Mouse (Mus musculus) forebrain, postnatal 0 days (tissue): ENCODE results near the gene Capn10. TPM values are rescaled to one million over a fixed set of nuclear protein-coding genes. Genes with fewer than 3 reads are reported as not detected.
"Not testable (repeated sequence)": the region's sequence is repeated elsewhere in the genome, so short reads cannot be mapped to it uniquely, and the experiment has no call there.

Source experiments
- ATAC-seq: fragments of 200-750 bp; cut with Nextera tagmentation; 2 replicates; pipeline ENCODE4 v1.8.0; 2017; ENCODE audit warnings: mild to moderate bottlenecking, moderate library complexity
- DNase-seq: peaks from one replicate; pipeline ENCODE4 v3.0.0-alpha.2; 2015
- H3K27ac ChIP-seq: fragments of 300-500 bp; sonication (generic); 2 replicates; pipeline ENCODE4 v1.5.1; 2014; ENCODE audit warnings: low read depth, mild to moderate bottlenecking, antibody characterized with exemption, low read length, moderate library complexity, mixed read lengths
- H3K27me3 ChIP-seq: fragments of 300-500 bp; sonication (generic); 2 replicates; pipeline ENCODE4 v1.6.1; 2014; ENCODE audit warnings: mild to moderate bottlenecking, low read length, mixed read lengths; ENCODE audit not compliant: insufficient read depth
- H3K36me3 ChIP-seq: fragments of 300-500 bp; sonication (generic); 2 replicates; pipeline ENCODE4 v1.6.1; 2014; ENCODE audit warnings: mild to moderate bottlenecking, moderate library complexity; ENCODE audit not compliant: insufficient read depth
- H3K4me1 ChIP-seq: fragments of 300-500 bp; sonication (generic); 2 replicates; pipeline ENCODE4 v1.6.1; 2014; ENCODE audit warnings: antibody characterized with exemption; ENCODE audit not compliant: insufficient read depth
- H3K4me2 ChIP-seq: fragments of 300-500 bp; sonication (generic); 2 replicates; pipeline ENCODE4 v1.6.1; 2014; ENCODE audit warnings: low read depth, mild to moderate bottlenecking, moderate library complexity
- H3K4me3 ChIP-seq: fragments of 300-500 bp; sonication (generic); 2 replicates; pipeline ENCODE4 v1.5.1; 2014; ENCODE audit warnings: low read depth, low read length, mixed read lengths
- H3K9ac ChIP-seq: fragments of 300-500 bp; sonication (generic); 2 replicates; pipeline ENCODE4 v1.6.1; 2014; ENCODE audit warnings: mild to moderate bottlenecking
- H3K9me3 ChIP-seq: fragments of 300-500 bp; sonication (generic); 2 replicates; pipeline ENCODE4 v1.6.1; 2016; ENCODE audit warnings: low read length
- CTCF ChIP-seq: sonication (generic); IDR thresholded peaks from 2 replicates; pipeline ENCODE4 v1.5.1; 2016; ENCODE audit warnings: antibody characterized with exemption, control low read depth, low read depth
- WGBS: fragments of 180-500 bp; shearing (Covaris S2); extraction: QIAGEN DNeasy Blood & Tissue Kit; methylation state at CpG from one replicate; pipeline ENCODE4 v1.1.7; 2014; 5-methylcytosine and 5-hydroxymethylcytosine counted together
- polyA plus RNA-seq: library from polyadenylated mRNA; unstranded; fragments of >200 nt; fragmentation: Nextera tagmentation; extraction: Ambion mirVana; gene quantifications from 2 replicates; pipeline ENCODE4 v1.2.1, GENCODE M21; 2015
- total RNA-seq: library from RNA; depleted of rRNA; stranded (reverse); fragments of >200 nt; gene quantifications from 2 replicates; pipeline ENCODE4 v1.2.3, GENCODE M21; 2014

The Capn10 gene
- total and polyA plus RNA-seq, 2 experiments from 2014 or later, result 56.7 to 84.2 TPM

- no peak overlapping the region for H3K4me2 ChIP-seq
- H3K9ac ChIP-seq, result no peak overlapping the region
- no peak overlapping the region for H3K4me3 ChIP-seq
- peaks cover 13% of the 10 kb centered on the region for H3K36me3 ChIP-seq
- no peak for ATAC-seq
- no peak overlapping the region for H3K27ac ChIP-seq
- WGBS, result 71% methylated on average over 2 of the region's 2 CpGs
- H3K4me1 ChIP-seq, result no peaks in the 10 kb centered on the region
- no peaks in the 10 kb centered on the region for H3K9me3 ChIP-seq
- no peaks in the 10 kb centered on the region for H3K27me3 ChIP-seq
- no peak for DNase-seq
- no peak for TF ChIP-seq CTCF
Measured at GRCm38 (mm10) chr1:92953641-92954040, 19.5 kb downstream of the Capn10 start.

GRCm38 (mm10) chr1:92956571-92957335 is 22.6 kb downstream of the Capn10 start:
- not testable (repeated sequence) for H3K36me3 ChIP-seq, H3K4me1 ChIP-seq, H3K9ac ChIP-seq, H3K9me3 ChIP-seq, H3K27ac ChIP-seq, H3K4me3 ChIP-seq, H3K27me3 ChIP-seq
- TF ChIP-seq CTCF, result peak; percentile 69
- DNase-seq (peak; percentile 7), ATAC-seq (peak; percentile 51)
- 10% methylated on average over 11 of the region's 11 CpGs for WGBS
- peak overlapping the region; percentile 36 for H3K4me2 ChIP-seq

GRCm38 (mm10) chr1:92958999-92959398 is 24.8 kb downstream of the Capn10 start:
- Histone ChIP-seq H3K27me3 (no peaks in the 10 kb centered on the region), H3K27ac (no peak overlapping the region), H3K4me2 (no peak overlapping the region), H3K9me3 (no peaks in the 10 kb centered on the region), H3K4me3 (no peak overlapping the region), H3K9ac (no peak overlapping the region), H3K36me3 (no peaks in the 10 kb centered on the region), H3K4me1 (no peaks in the 10 kb centered on the region)
- WGBS, result 93% methylated on average over 1 of the region's 1 CpGs
- ATAC-seq (no peak), DNase-seq (no peak)
- no peak for TF ChIP-seq CTCF

GRCm38 (mm10) chr1:92970791-92971190 is 36.6 kb downstream of the Capn10 start:
- ATAC-seq, H3K4me2 ChIP-seq, H3K36me3 ChIP-seq, DNase-seq, H3K9ac ChIP-seq, H3K4me3 ChIP-seq, H3K4me1 ChIP-seq, H3K27me3 ChIP-seq, H3K9me3 ChIP-seq, H3K27ac ChIP-seq: not testable (repeated sequence)
- whole genome bisulfite sequencing, result 88% methylated on average over 6 of the region's 6 CpGs

- no peaks in the 10 kb centered on the region for H3K27me3 ChIP-seq
- no peak overlapping the region for H3K4me2 ChIP-seq
- no peaks in the 10 kb centered on the region for H3K9me3 ChIP-seq
- ATAC-seq (no peak), DNase-seq (no peak)
- no peaks in the 10 kb centered on the region for H3K4me1 ChIP-seq
- H3K9ac ChIP-seq, result no peak overlapping the region
- H3K36me3 ChIP-seq, result no peaks in the 10 kb centered on the region
- H3K4me3 ChIP-seq, result no peak overlapping the region
- H3K27ac ChIP-seq, result no peak overlapping the region
- TF ChIP-seq CTCF, result no peak
- 90% methylated on average over 7 of the region's 7 CpGs for WGBS
Measured at GRCm38 (mm10) chr1:92971879-92972795, 38.0 kb downstream of the Capn10 start.

- no peak overlapping the region for H3K9ac ChIP-seq
- WGBS, result 87% methylated on average over 1 of the region's 1 CpGs
- H3K36me3 ChIP-seq, result no peaks in the 10 kb centered on the region
- TF ChIP-seq CTCF, result no peak
- H3K4me1 ChIP-seq, result no peaks in the 10 kb centered on the region
- no peaks in the 10 kb centered on the region for H3K9me3 ChIP-seq
- ATAC-seq, result no peak
- H3K27me3 ChIP-seq, result no peaks in the 10 kb centered on the region
- no peak overlapping the region for H3K4me3 ChIP-seq
- DNase-seq, result peak; percentile 40
- no peak overlapping the region for H3K27ac ChIP-seq
- no peak overlapping the region for H3K4me2 ChIP-seq
Measured at GRCm38 (mm10) chr1:92972854-92973253, 38.7 kb downstream of the Capn10 start.

- TF ChIP-seq CTCF, result no peak
- no peak overlapping the region for H3K27ac ChIP-seq
- H3K36me3 ChIP-seq, result no peaks in the 10 kb centered on the region
- H3K4me2 ChIP-seq, result no peak overlapping the region
- no peaks in the 10 kb centered on the region for H3K9me3 ChIP-seq
- DNase-seq (no peak), ATAC-seq (no peak)
- no peaks in the 10 kb centered on the region for H3K4me1 ChIP-seq
- WGBS, result 70% methylated on average over 6 of the region's 6 CpGs
- H3K4me3 ChIP-seq, result no peak overlapping the region
- no peaks in the 10 kb centered on the region for H3K27me3 ChIP-seq
- H3K9ac ChIP-seq, result no peak overlapping the region
Measured at GRCm38 (mm10) chr1:92976141-92976566, 42.0 kb downstream of the Capn10 start.
